Mouse (Mus musculus) 3T3-L1 (cell line): Measurements from ENCODE around the gene Spatc1l.

Source experiments
- DNase-seq: peaks from one replicate; pipeline ENCODE4 v3.0.0-alpha.2; 2015; ENCODE audit warnings: low read depth, low spot score

Spatc1l gene

GRCm38 (mm10) chr10:76596338-76596737 lies 34.3 kb downstream of the Spatc1l start:
- no peak for DNase-seq

- DNase-seq, result no peak
These were observed 40.6 kb downstream of the Spatc1l start for GRCm38 (mm10) chr10:76602690-76603089.

- DNase-seq, result no peak
These were observed 50.4 kb downstream of the Spatc1l start for GRCm38 (mm10) chr10:76612473-76612872.
